Mouse (Mus musculus) heart, adult 2 months (tissue): ENCODE data around the gene Mphosph9. TPM values are rescaled to one million over a fixed set of nuclear protein-coding genes. Genes with fewer than 3 reads are reported as not detected.
A peak's percentile ranks its signal among the peaks of the same experiment; 100 is the strongest.

ENCODE experiments used
- DNase-seq, 2 experiments: peaks; one replicate each; pipeline ENCODE4 v3.0.0; 2021
- H3K27ac ChIP-seq: fragments of 200-600 bp; 2 replicates; pipeline ENCODE4 v1.8.1; 2022
- H3K27me3 ChIP-seq: fragments of 200-500 bp; 2 replicates; pipeline ENCODE4 v1.6.1; 2012; ENCODE audit warnings: mild to moderate bottlenecking, low read length, inconsistent platforms, mixed read lengths; ENCODE audit not compliant: control insufficient read depth, insufficient read depth
- H3K36me3 ChIP-seq: fragments of 200-500 bp; 2 replicates; pipeline ENCODE4 v1.6.1; 2012; ENCODE audit warnings: low read length, inconsistent platforms; ENCODE audit not compliant: control insufficient read depth, insufficient read depth
- H3K4me1 ChIP-seq: fragments of 200-500 bp; 2 replicates; pipeline ENCODE4 v1.6.1; 2011; ENCODE audit warnings: low read length; ENCODE audit not compliant: control insufficient read depth, insufficient read depth
- H3K4me3 ChIP-seq: fragments of 200-600 bp; 2 replicates; pipeline ENCODE4 v1.8.1; 2022
- H3K79me2 ChIP-seq: fragments of 200-500 bp; replicated peaks from 2 replicates; pipeline ENCODE4 v1.6.1; 2012; ENCODE audit warnings: mild to moderate bottlenecking, inconsistent platforms, low read length, moderate library complexity, mixed read lengths; ENCODE audit not compliant: control insufficient read depth, insufficient read depth
- H3K9ac ChIP-seq: fragments of 200-500 bp; 2 replicates; pipeline ENCODE4 v1.6.1; 2012; ENCODE audit warnings: low read depth, mild to moderate bottlenecking, control low read depth, inconsistent platforms, low read length, mixed read lengths
- CTCF ChIP-seq: fragments of 200-600 bp; IDR thresholded peaks from 2 replicates; pipeline ENCODE4 v1.8.1; 2022; ENCODE audit warnings: antibody characterized with exemption, mild to moderate bottlenecking, moderate library complexity
- EP300 ChIP-seq: fragments of 200-500 bp; IDR thresholded peaks from 2 replicates; pipeline ENCODE4 v1.6.1; 2011; ENCODE audit warnings: low read depth, low read length, control low read depth; ENCODE audit not compliant: insufficient read depth
- POLR2A ChIP-seq: fragments of 200-500 bp; IDR thresholded peaks from 2 replicates; pipeline ENCODE4 v1.6.1; 2011; ENCODE audit warnings: mild to moderate bottlenecking, low read depth, low read length, control low read depth; ENCODE audit not compliant: insufficient read depth
- WGBS: fragments of 180-500 bp; shearing (Covaris S2); methylation state at CpG from one replicate; pipeline ENCODE4 v1.1.7; 2018; 5-methylcytosine and 5-hydroxymethylcytosine counted together
- intact Hi-C: fragments of 180-260 bp; cut with DNase I; formaldehyde crosslinking; loops from one replicate; pipeline ENCODE4 v1.15.1; 2025
- polyA plus RNA-seq: library from polyadenylated mRNA; depleted of rRNA; stranded (reverse); fragments of >200 nt; gene quantifications from 2 replicates; pipeline ENCODE4 v1.2.3, GENCODE M21; 2012
- total RNA-seq, 2 experiments: library from RNA; stranded (reverse); gene quantifications; 2 replicates each; pipeline ENCODE4 v1.2.3; 2021

Mphosph9 gene
- total and polyA plus RNA-seq, 3 experiments, result 2.8 to 5.4 (median 4.4) TPM

- peaks cover 2% of the 10 kb centered on the region for H3K79me2 ChIP-seq
- no peak overlapping the region for H3K9ac ChIP-seq
- TF ChIP-seq EP300 (0 out of 2 replicates have a peak, but pooled peaks have one; percentile 5), CTCF (no peak), POLR2A (no peak)
- H3K27ac ChIP-seq, result peak overlapping the region; percentile 27
- peaks cover 3% of the 10 kb centered on the region; the same call in 1 of the 2 replicates for H3K36me3 ChIP-seq
- intact Hi-C loops, result no loop called here
- H3K4me3 ChIP-seq, result no peak overlapping the region
- DNase-seq, result no peak
- WGBS, result 70% methylated on average over 4 of the region's 4 CpGs
- H3K27me3 ChIP-seq, result no peaks in the 10 kb centered on the region
- peaks cover 39% of the 10 kb centered on the region for H3K4me1 ChIP-seq
Measured at GRCm38 (mm10) chr5:124226494-124226893, 101.3 kb downstream of the Mphosph9 start.

- DNase-seq, result no peak
- TF ChIP-seq POLR2A, result no peak
- no peak for TF ChIP-seq CTCF
- TF ChIP-seq EP300, result no peak
- H3K36me3 ChIP-seq, result peaks cover 6% of the 10 kb centered on the region
- intact Hi-C loops, result no loop called here
- H3K27me3 ChIP-seq, result no peaks in the 10 kb centered on the region
- H3K4me1 ChIP-seq, result peaks cover 41% of the 10 kb centered on the region
- no peak overlapping the region for H3K9ac ChIP-seq
- H3K27ac ChIP-seq, result 0 out of 2 replicates have a peak overlapping the region, but pooled peaks have one; percentile 16
- 77% methylated on average over 7 of the region's 7 CpGs for WGBS
- H3K79me2 ChIP-seq, result peaks cover 2% of the 10 kb centered on the region
- H3K4me3 ChIP-seq, result no peak overlapping the region
Measured at GRCm38 (mm10) chr5:124225891-124226290, 101.9 kb downstream of the Mphosph9 start.

GRCm38 (mm10) chr5:124224321-124225092 is 103.3 kb downstream of the Mphosph9 start:
- peak overlapping the region; percentile 30; the same call in 1 of the 2 replicates for H3K9ac ChIP-seq
- 45% methylated on average over 16 of the region's 16 CpGs for WGBS
- TF ChIP-seq EP300 (0 out of 2 replicates have a peak, but pooled peaks have one; percentile 22), CTCF (no peak)
- peaks cover 51% of the 10 kb centered on the region for H3K4me1 ChIP-seq
- peaks cover 7% of the 10 kb centered on the region for H3K36me3 ChIP-seq
- no peaks in the 10 kb centered on the region for H3K27me3 ChIP-seq
- peak overlapping the region; percentile 90 for H3K27ac ChIP-seq
- peaks cover 2% of the 10 kb centered on the region for H3K79me2 ChIP-seq
- intact Hi-C loops, result no loop called here
- H3K4me3 ChIP-seq, result no peak overlapping the region
- peak in 1 of 2 experiments; percentile 63 for DNase-seq

GRCm38 (mm10) chr5:124223574-124223973 is 104.2 kb downstream of the Mphosph9 start:
- peak overlapping the region; percentile 90 for H3K27ac ChIP-seq
- no peak overlapping the region for H3K9ac ChIP-seq
- H3K79me2 ChIP-seq, result peaks cover 2% of the 10 kb centered on the region
- no peaks in the 10 kb centered on the region for H3K27me3 ChIP-seq
- H3K4me3 ChIP-seq, result no peak overlapping the region
- no peak for DNase-seq
- H3K36me3 ChIP-seq, result peaks cover 7% of the 10 kb centered on the region
- H3K4me1 ChIP-seq, result peaks cover 52% of the 10 kb centered on the region
- TF ChIP-seq EP300, result no peak
- no peak for TF ChIP-seq CTCF
- TF ChIP-seq POLR2A, result no peak
- intact Hi-C loops, result loop anchor here (2.0 kb wide), 1 partner anchor 17 kb away; no protein-coding TSS in a partner anchor
- WGBS, result 88% methylated on average over 8 of the region's 8 CpGs

- Histone ChIP-seq H3K79me2 (peaks cover 2% of the 10 kb centered on the region), H3K27ac (peak overlapping the region; percentile 90), H3K4me3 (no peak overlapping the region), H3K9ac (peak overlapping the region; percentile 19), H3K27me3 (no peaks in the 10 kb centered on the region), H3K36me3 (peaks cover 7% of the 10 kb centered on the region), H3K4me1 (peaks cover 59% of the 10 kb centered on the region)
- DNase-seq, result peak in 1 of 2 experiments; percentile 56
- intact Hi-C loops, result loop anchor here (2.0 kb wide), 1 partner anchor 18 kb away; no protein-coding TSS in a partner anchor
- TF ChIP-seq POLR2A (no peak), EP300 (no peak), CTCF (no peak)
- WGBS, result 41% methylated on average over 11 of the region's 11 CpGs
Measured at GRCm38 (mm10) chr5:124222696-124223095, 105.1 kb downstream of the Mphosph9 start.

GRCm38 (mm10) chr5:124221736-124222040 is 106.1 kb downstream of the Mphosph9 start:
- peaks cover 2% of the 10 kb centered on the region for H3K79me2 ChIP-seq
- peak overlapping the region; percentile 39 for H3K9ac ChIP-seq
- no peak for TF ChIP-seq CTCF
- no peak for TF ChIP-seq EP300
- TF ChIP-seq POLR2A, result no peak
- no peak for DNase-seq
- peak overlapping the region; percentile 90 for H3K27ac ChIP-seq
- no peaks in the 10 kb centered on the region for H3K27me3 ChIP-seq
- peaks cover 7% of the 10 kb centered on the region for H3K36me3 ChIP-seq
- intact Hi-C loops, result loop anchor here (2.0 kb wide), 1 partner anchor 19 kb away; no protein-coding TSS in a partner anchor
- H3K4me3 ChIP-seq, result peak overlapping the region; percentile 19; the same call in 1 of the 2 replicates
- 20% methylated on average over 7 of the region's 7 CpGs for WGBS
- peaks cover 58% of the 10 kb centered on the region for H3K4me1 ChIP-seq
